Mouse (Mus musculus): ENCODE data around the gene Pla2g12a. TPM values are rescaled to one million over a fixed set of nuclear protein-coding genes. Genes with fewer than 3 reads are reported as not detected.

Gene Pla2g12a
- total and polyA plus RNA-seq, 2 experiments from 2014 or later, result 22.1 to 55.4 TPM

GRCm38 (mm10) chr3:129918434-129918833 lies 40.0 kb downstream of the Pla2g12a start:
- ATAC-seq (ENCODE audit: low FRiP score) (peak; percentile 56; the same call in 1 of the 2 replicates), DNase-seq (ENCODE audit: low spot score) (peak; percentile 83)
- no peaks in the 10 kb centered on the region for H3K36me3 ChIP-seq (ENCODE audit: insufficient read depth, low read length)
- peak; percentile 85 for TF ChIP-seq CTCF (IDR thresholded peaks at IDR 0.05)
- H3K27ac ChIP-seq (ENCODE audit: low read depth, low read length), result no peak overlapping the region
- no peaks in the 10 kb centered on the region for H3K4me1 ChIP-seq (ENCODE audit: insufficient read depth, low read length)
- WGBS, result 16% methylated on average over 13 of the region's 13 CpGs
- H3K27me3 ChIP-seq (ENCODE audit: insufficient read depth, low read length), result no peaks in the 10 kb centered on the region
- H3K9me3 ChIP-seq (ENCODE audit: low read length), result no peaks in the 10 kb centered on the region
- H3K4me3 ChIP-seq (ENCODE audit: low read depth, low read length), result no peak overlapping the region
- H3K9ac ChIP-seq (replicated peaks; ENCODE audit: low read length, poor library complexity, severe bottlenecking), result no peak overlapping the region
- H3K4me2 ChIP-seq (ENCODE audit: low read depth, low read length, poor library complexity, severe bottlenecking), result no peak overlapping the region

- DNase-seq (ENCODE audit: low spot score) (no peak), ATAC-seq (ENCODE audit: low FRiP score) (no peak)
- no peak for TF ChIP-seq CTCF (IDR thresholded peaks at IDR 0.05)
- Histone ChIP-seq H3K4me1 (ENCODE audit: insufficient read depth, low read length) (no peaks in the 10 kb centered on the region), H3K9ac (replicated peaks; ENCODE audit: low read length, poor library complexity, severe bottlenecking) (no peak overlapping the region), H3K4me2 (ENCODE audit: low read depth, low read length, poor library complexity, severe bottlenecking) (no peak overlapping the region), H3K27me3 (ENCODE audit: insufficient read depth, low read length) (no peaks in the 10 kb centered on the region), H3K4me3 (ENCODE audit: low read depth, low read length) (no peak overlapping the region), H3K9me3 (ENCODE audit: low read length) (no peaks in the 10 kb centered on the region), H3K27ac (ENCODE audit: low read depth, low read length) (no peak overlapping the region), H3K36me3 (ENCODE audit: insufficient read depth, low read length) (no peaks in the 10 kb centered on the region)
- 91% methylated on average over 7 of the region's 7 CpGs for WGBS
These were observed 45.2 kb downstream of the Pla2g12a start for GRCm38 (mm10) chr3:129923581-129923980.

GRCm38 (mm10) chr3:129925861-129926260 lies 47.5 kb downstream of the Pla2g12a start:
- no peak for DNase-seq (ENCODE audit: low spot score)
- Histone ChIP-seq H3K9ac (replicated peaks; ENCODE audit: low read length, poor library complexity, severe bottlenecking) (no peak overlapping the region), H3K27ac (ENCODE audit: low read depth, low read length) (no peak overlapping the region), H3K4me2 (ENCODE audit: low read depth, low read length, poor library complexity, severe bottlenecking) (no peak overlapping the region), H3K4me1 (ENCODE audit: insufficient read depth, low read length) (no peaks in the 10 kb centered on the region), H3K36me3 (ENCODE audit: insufficient read depth, low read length) (no peaks in the 10 kb centered on the region), H3K9me3 (ENCODE audit: low read length) (no peaks in the 10 kb centered on the region), H3K4me3 (ENCODE audit: low read depth, low read length) (no peak overlapping the region), H3K27me3 (ENCODE audit: insufficient read depth, low read length) (no peaks in the 10 kb centered on the region)
- ATAC-seq (ENCODE audit: low FRiP score), result no peak
- WGBS, result 95% methylated on average over 3 of the region's 3 CpGs
- no peak for TF ChIP-seq CTCF (IDR thresholded peaks at IDR 0.05)

- no peak for DNase-seq (ENCODE audit: low spot score)
- ATAC-seq (ENCODE audit: low FRiP score), result no peak
- WGBS, result 77% methylated on average over 5 of the region's 6 CpGs
- no peaks in the 10 kb centered on the region for H3K9me3 ChIP-seq (ENCODE audit: low read length)
- no peak overlapping the region for H3K4me3 ChIP-seq (ENCODE audit: low read depth, low read length)
- no peaks in the 10 kb centered on the region for H3K27me3 ChIP-seq (ENCODE audit: insufficient read depth, low read length)
- H3K27ac ChIP-seq (ENCODE audit: low read depth, low read length), result no peak overlapping the region
- H3K36me3 ChIP-seq (ENCODE audit: insufficient read depth, low read length), result no peaks in the 10 kb centered on the region
- no peak overlapping the region for H3K4me2 ChIP-seq (ENCODE audit: low read depth, low read length, poor library complexity, severe bottlenecking)
- H3K4me1 ChIP-seq (ENCODE audit: insufficient read depth, low read length), result no peaks in the 10 kb centered on the region
- H3K9ac ChIP-seq (replicated peaks; ENCODE audit: low read length, poor library complexity, severe bottlenecking), result no peak overlapping the region
- TF ChIP-seq CTCF (IDR thresholded peaks at IDR 0.05), result no peak
These were observed 51.9 kb downstream of the Pla2g12a start for GRCm38 (mm10) chr3:129930213-129930778.

- H3K36me3 ChIP-seq (ENCODE audit: insufficient read depth, low read length), result no peaks in the 10 kb centered on the region
- H3K27ac ChIP-seq (ENCODE audit: low read depth, low read length), result no peak overlapping the region
- H3K9me3 ChIP-seq (ENCODE audit: low read length), result no peaks in the 10 kb centered on the region
- 52% methylated on average over 4 of the region's 4 CpGs for WGBS
- ATAC-seq (ENCODE audit: low FRiP score), result no peak
- no peaks in the 10 kb centered on the region for H3K4me1 ChIP-seq (ENCODE audit: insufficient read depth, low read length)
- no peaks in the 10 kb centered on the region for H3K27me3 ChIP-seq (ENCODE audit: insufficient read depth, low read length)
- no peak for DNase-seq (ENCODE audit: low spot score)
- no peak overlapping the region for H3K9ac ChIP-seq (replicated peaks; ENCODE audit: low read length, poor library complexity, severe bottlenecking)
- H3K4me2 ChIP-seq (ENCODE audit: low read depth, low read length, poor library complexity, severe bottlenecking), result no peak overlapping the region
- H3K4me3 ChIP-seq (ENCODE audit: low read depth, low read length), result no peak overlapping the region
- TF ChIP-seq CTCF (IDR thresholded peaks at IDR 0.05), result peak; percentile 54
These were observed 54.0 kb downstream of the Pla2g12a start for GRCm38 (mm10) chr3:129932443-129932842.

- H3K27ac ChIP-seq (ENCODE audit: low read depth, low read length), result no peak overlapping the region
- no peak for DNase-seq (ENCODE audit: low spot score)
- H3K9ac ChIP-seq (replicated peaks; ENCODE audit: low read length, poor library complexity, severe bottlenecking), result no peak overlapping the region
- WGBS, result 57% methylated on average over 9 of the region's 9 CpGs
- no peak overlapping the region for H3K4me3 ChIP-seq (ENCODE audit: low read depth, low read length)
- TF ChIP-seq CTCF (IDR thresholded peaks at IDR 0.05), result no peak
- H3K36me3 ChIP-seq (ENCODE audit: insufficient read depth, low read length), result no peaks in the 10 kb centered on the region
- H3K9me3 ChIP-seq (ENCODE audit: low read length), result no peaks in the 10 kb centered on the region
- ATAC-seq (ENCODE audit: low FRiP score), result no peak
- H3K4me2 ChIP-seq (ENCODE audit: low read depth, low read length, poor library complexity, severe bottlenecking), result no peak overlapping the region
- no peaks in the 10 kb centered on the region for H3K27me3 ChIP-seq (ENCODE audit: insufficient read depth, low read length)
- no peaks in the 10 kb centered on the region for H3K4me1 ChIP-seq (ENCODE audit: insufficient read depth, low read length)
These were observed 58.2 kb downstream of the Pla2g12a start for GRCm38 (mm10) chr3:129936561-129936960.

Data from midbrain, postnatal 0 days (tissue).